Mouse (Mus musculus): ENCODE results near the gene Sema4b.

GRCm38 (mm10) chr7:80213604-80214003, 27.0 kb downstream of the Sema4b start:
- no peak for TF ChIP-seq CTCF (IDR thresholded peaks at IDR 0.05; ENCODE audit: low read depth)
- no peak for TF ChIP-seq EP300 (IDR thresholded peaks at IDR 0.05; ENCODE audit: low read depth)

Data from liver, postnatal 0 days (tissue).